8 mouse cellular contexts compared by ENCODE assay signal in the genomic region with DNA sequence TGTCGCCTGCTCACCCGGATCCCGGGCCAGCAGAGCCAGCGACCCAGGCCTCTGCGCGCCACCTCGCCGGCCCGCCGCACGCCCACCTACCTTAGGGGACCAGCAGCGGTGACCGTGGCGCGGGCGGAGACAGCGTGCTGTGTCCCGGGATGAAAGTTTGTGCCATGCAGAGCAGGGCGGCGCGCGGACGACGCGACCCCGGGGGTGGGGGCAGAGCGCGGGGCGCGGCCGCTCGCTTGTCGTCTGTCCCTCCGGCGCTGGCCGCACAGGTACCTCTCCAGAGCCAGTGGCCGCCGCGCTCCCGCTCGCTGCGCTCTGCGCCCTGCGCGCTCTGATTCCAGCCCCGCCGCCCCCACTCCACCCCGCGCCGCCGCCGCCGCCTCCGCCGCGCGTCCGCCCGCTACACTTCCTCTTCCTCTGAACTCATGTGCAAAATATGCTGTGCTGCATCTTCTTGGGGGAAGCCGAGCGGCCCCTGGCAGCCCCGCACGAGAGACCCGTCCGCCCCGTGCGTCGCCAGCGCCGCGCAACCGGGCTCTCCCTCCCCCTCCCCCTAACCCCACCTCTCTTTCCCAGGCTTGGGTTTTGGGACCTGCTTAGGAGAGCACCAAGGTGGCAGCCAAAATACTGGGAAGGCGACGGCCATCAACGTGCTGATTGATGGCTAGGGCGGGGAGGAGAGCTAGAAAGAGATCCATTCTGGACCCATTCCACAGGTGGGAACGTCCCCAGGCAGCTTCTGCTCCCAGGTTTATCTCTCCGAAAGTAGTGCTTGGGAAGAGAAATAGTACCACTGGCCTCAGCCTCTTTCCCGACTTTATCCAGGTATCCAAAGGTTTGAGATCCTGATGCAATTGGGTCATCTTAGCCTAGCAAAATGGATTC. TPM values are rescaled to one million over a fixed set of nuclear protein-coding genes. Genes with fewer than 3 reads are reported as not detected.
DNase-seq lines count a peak whose midpoint lies in the region; ATAC-seq and TF ChIP-seq lines count a peak whose summit lies in the region.

Rftn1 (minus strand) TSS at position 544 of the 885 bp plus-strand sequence.

- peaks cover 33% of the 10 kb centered on the region for H3K4me1 ChIP-seq in forebrain, embryonic 12.5 days
- no peaks in the 10 kb centered on the region; the same call in 1 of the 2 replicates for H3K4me1 ChIP-seq in lung, postnatal 0 days (ENCODE audit: insufficient read depth, low read depth, low read length)

- no peaks in the 10 kb centered on the region for H3K9me3 ChIP-seq in forebrain, embryonic 12.5 days
- H3K9me3 ChIP-seq in lung, postnatal 0 days (ENCODE audit: low read length): no peaks in the 10 kb centered on the region

- intact Hi-C loops in heart, postnatal 36 days (cut with DNase I): loop anchor here (1.0 kb wide), 1 partner anchor 221 kb away; no protein-coding TSS in a partner anchor

- DNase-seq in CD4-positive helper T cell, adult 2 months (ENCODE audit: low read depth, low spot score): peak; percentile 73
- peak; percentile 78 to 83 for DNase-seq in heart, postnatal 36 days
- no peak for DNase-seq in layer of hippocampus, adult 18-20 months (ENCODE audit: low spot score in 2 of 2)
- peak; percentile 56 for DNase-seq in lung, postnatal 0 days (ENCODE audit: low spot score)
- peak; percentile 12 for DNase-seq in ovary, adult 18-20 months (ENCODE audit: low spot score)
- DNase-seq in urinary bladder, postnatal 36 days (ENCODE audit: low spot score in 2 of 2): peak; percentile 28 to 42

- 1% methylated on average over 77 of the region's 79 CpGs for WGBS in forebrain, embryonic 12.5 days
- WGBS in lung, postnatal 0 days: 2% methylated on average over 53 of the region's 79 CpGs

- no peak for TF ChIP-seq CTCF in lung, postnatal 0 days (IDR thresholded peaks at IDR 0.05)

- H3K36me3 ChIP-seq in forebrain, embryonic 12.5 days (replicated peaks): no peaks in the 10 kb centered on the region
- H3K36me3 ChIP-seq in lung, postnatal 0 days (ENCODE audit: insufficient read depth, low read length): no peaks in the 10 kb centered on the region

- peak within 1 kb of the TSS; percentile 68 for H3K4me3 ChIP-seq in forebrain, embryonic 12.5 days (replicated peaks)
- peak within 1 kb of the TSS; percentile 64 for H3K4me3 ChIP-seq in lung, postnatal 0 days (ENCODE audit: low read depth, low read length)

- H3K27me3 ChIP-seq in forebrain, embryonic 12.5 days: peaks cover 47% of the 10 kb centered on the region
- H3K27me3 ChIP-seq in lung, postnatal 0 days (replicated peaks; ENCODE audit: insufficient read depth, low read length): peaks cover 4% of the 10 kb centered on the region; the same call in 1 of the 2 replicates

- ATAC-seq in activated CD4-positive, CD25-positive, alpha-beta regulatory T cell, adult 4 months: peak; percentile 59
- peak; percentile 40 for ATAC-seq in forebrain, embryonic 12.5 days (ENCODE audit: low FRiP score)
- ATAC-seq in lung, postnatal 0 days: peak; percentile 67

- TF ChIP-seq EP300 in lung, postnatal 0 days (IDR thresholded peaks at IDR 0.05): no peak

- peak within 1 kb of the TSS; percentile 100 for H3K4me2 ChIP-seq in forebrain, embryonic 12.5 days
- H3K4me2 ChIP-seq in lung, postnatal 0 days (replicated peaks; ENCODE audit: low read depth, low read length): peak within 1 kb of the TSS; percentile 87

- peak within 1 kb of the TSS; percentile 69 for H3K9ac ChIP-seq in forebrain, embryonic 12.5 days
- H3K9ac ChIP-seq in lung, postnatal 0 days (replicated peaks; ENCODE audit: low read depth): peak within 1 kb of the TSS; percentile 29; the same call in 1 of the 2 replicates

- H3K27ac ChIP-seq in forebrain, embryonic 12.5 days: 0 out of 2 replicates have a peak within 1 kb of the TSS, but pooled peaks have one; percentile 19
- H3K27ac ChIP-seq in lung, postnatal 0 days (ENCODE audit: low read length): no peak within 1 kb of the TSS

RNA-seq across cellular contexts. Expression of gene Rftn1, which starts in this region (rescaled TPM):
- 10 to 100 TPM; 30.9 to 31.4 TPM for polyA plus RNA-seq in activated CD4-positive, CD25-positive, alpha-beta regulatory T cell, adult 4 months (2017; shearing (Covaris generic))
- polyA plus RNA-seq in forebrain, embryonic 12.5 days (2016; fragmentation: Nextera tagmentation; extraction: Ambion mirVana): 13.4 and 15.4 TPM in 2 replicates
- total RNA-seq in heart, postnatal 36 days (2021): 10 to 100 TPM; 49.0 to 57.1 TPM
- total RNA-seq in layer of hippocampus, adult 18-20 months (2021): 10 to 100 TPM; 17.0 to 18.3 TPM
- 16.9 and 18.2 TPM in 2 replicates for polyA plus RNA-seq in lung, postnatal 0 days (2015; fragmentation: Nextera tagmentation; extraction: Ambion mirVana)

Comparison
In these comparisons a context has a peak if more than half of its experiments do, and no peak if none do; other contexts are left out.
1. DNase-seq: peak in CD4-positive helper T cell, adult 2 months (single experiment), heart, postnatal 36 days (2 of 2), lung, postnatal 0 days (single experiment), ovary, adult 18-20 months (single experiment) and urinary bladder, postnatal 36 days (2 of 2); none in layer of hippocampus, adult 18-20 months (0 of 2).
2. Peak in every context shown above with its lines, with median percentiles within 50 percentile points of each other: ATAC-seq.